Mouse (Mus musculus) bone marrow, adult 2 months (tissue): Measurements from ENCODE around the gene Hoxd10.

Source experiments
- CTCF ChIP-seq: fragments of 200-500 bp; IDR thresholded peaks from 2 replicates; pipeline ENCODE4 v1.5.1; 2011; ENCODE audit warnings: low read length, control low read depth; ENCODE audit not compliant: control insufficient read depth, insufficient read depth
- POLR2A ChIP-seq: fragments of 200-500 bp; IDR thresholded peaks from 2 replicates; pipeline ENCODE4 v1.6.1; 2011; ENCODE audit warnings: low read depth, mild to moderate bottlenecking, control low read depth, low read length, borderline replicate concordance; ENCODE audit not compliant: control insufficient read depth

GRCm38 (mm10) chr2:74708676-74709075 is 17.0 kb downstream of the Hoxd10 start:
- TF ChIP-seq POLR2A (no peak), CTCF (no peak)
